Mouse (Mus musculus) NIH3T3 (cell line): ENCODE data around the gene Slc1a5.

ENCODE experiments used
- DNase-seq: peaks from one replicate; pipeline ENCODE4 v3.0.0-alpha.2; 2012; ENCODE audit warnings: low read depth

Slc1a5 gene

DNA sequence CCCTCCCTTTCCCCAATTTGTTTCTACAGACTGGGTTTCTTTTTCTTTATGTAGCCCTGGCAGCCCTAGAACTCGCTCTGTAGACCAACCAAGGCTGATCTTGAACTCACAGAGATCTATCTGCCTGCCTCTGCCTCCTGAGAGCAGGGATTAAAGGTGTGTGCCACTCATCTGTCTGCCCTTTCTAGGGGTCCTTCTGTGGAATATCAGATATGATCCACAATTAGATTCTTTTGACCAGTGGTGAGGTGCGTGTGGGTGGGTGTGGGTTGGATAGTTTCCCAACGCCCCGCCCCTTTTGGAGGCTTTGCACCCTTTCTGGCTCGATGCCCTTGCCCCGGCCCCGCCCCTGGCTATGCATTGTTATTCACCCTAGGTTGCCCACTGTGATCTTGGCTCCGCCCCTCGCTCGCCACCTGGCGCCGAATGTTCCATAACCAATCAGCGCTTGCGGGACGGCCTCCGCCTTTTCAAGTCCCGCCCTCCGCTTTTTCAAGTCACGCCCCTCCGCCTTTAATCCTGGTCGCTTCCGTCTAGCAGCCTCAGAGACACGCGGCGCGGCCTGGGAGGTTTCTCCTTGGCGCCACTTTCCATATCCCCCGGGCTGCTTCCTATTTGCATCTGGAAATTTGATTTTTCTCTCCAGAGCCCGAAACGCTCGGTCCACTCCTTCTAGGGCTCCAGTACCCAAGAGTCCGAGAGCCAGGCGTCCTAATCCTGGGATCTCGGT, at the start of gene Slc1a5:
Slc1a5 (plus strand) TSS at position 516 of the 730 bp plus-strand sequence.
- DNase-seq = peak; percentile 98

DNA sequence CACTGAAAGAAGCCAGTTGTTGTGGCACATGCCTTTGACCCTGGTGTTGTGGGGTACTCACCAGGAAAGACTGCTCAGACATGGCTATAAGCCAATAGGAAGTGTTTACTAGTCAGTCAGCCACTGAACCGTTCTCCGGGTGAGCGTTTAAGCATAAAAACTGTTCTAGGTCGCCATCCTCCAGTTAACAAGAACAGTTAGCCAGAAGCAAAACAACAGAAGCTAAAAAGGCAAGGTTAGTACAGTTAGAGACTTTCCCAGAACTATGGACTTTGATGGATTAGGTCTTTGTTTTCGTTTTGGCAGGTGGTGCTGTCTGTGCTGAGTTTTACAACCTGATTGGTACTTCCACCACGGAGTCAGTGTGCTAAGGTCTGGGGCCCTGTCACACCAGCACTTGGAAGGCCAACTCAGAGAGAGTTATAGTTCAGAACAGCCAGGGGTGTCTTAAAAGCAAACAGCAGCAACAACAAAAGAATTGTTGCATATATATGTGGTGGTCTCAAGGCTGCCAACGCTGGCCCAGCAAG, 49.2 kb upstream of the Slc1a5 start:
- no peak for DNase-seq

GRCm38 (mm10) chr7:16737606-16738072, 43.5 kb upstream of the Slc1a5 start:
- peak; percentile 22 for DNase-seq

GRCm38 (mm10) chr7:16738073-16738696, 43.0 kb upstream of the Slc1a5 start, which contains the start of gene Ap2s1:
Gene Ap2s1 (plus strand): TSS chr7:16738410.
- DNase-seq = peak; percentile 99

DNA sequence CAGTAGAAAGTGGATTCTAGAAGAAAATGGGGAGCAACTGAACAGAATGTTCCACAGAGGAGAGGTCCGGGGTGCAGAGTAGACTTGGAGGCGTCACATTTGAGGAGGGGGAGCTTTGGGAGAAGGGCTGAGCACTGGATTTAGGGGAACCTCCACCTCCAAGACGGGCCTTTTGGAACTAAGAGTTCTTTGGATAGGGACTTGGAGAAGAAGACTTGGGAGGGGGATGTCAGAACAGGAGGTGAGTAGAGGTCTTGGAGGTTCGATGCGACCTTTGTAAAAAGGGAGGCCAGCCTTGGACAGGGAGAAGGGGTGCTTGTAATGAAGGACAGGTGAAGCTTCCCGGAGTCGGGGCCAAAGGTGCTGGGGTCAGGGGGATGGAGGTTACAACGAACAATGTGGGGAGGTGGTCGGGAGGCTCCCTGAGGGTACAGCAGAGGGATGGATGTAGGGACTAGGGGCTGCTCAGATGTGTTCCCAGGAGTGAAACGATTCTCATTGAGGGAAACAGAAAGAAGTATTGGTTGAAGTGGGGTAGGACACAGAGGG, 42.0 kb upstream of the Slc1a5 start:
- DNase-seq = no peak

DNA sequence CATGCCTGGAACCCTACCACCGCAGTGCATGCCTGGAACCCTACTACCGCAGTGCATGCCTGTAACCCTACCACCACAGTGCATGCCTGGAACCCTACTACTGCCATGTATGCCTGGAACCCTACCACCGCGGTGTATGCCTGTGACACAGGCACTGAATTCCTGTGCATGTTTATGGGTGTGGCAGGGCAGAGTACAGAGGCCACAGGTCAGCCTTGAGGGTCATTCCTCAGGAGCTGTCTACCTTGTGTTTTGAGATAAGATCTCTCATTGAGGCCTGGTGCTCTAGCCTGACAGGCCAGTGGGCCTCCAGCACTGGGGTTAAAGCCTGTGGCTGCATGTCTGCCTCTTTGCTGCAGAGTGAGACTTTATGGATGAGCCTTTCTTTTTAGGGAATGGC, 35.8 kb upstream of the Slc1a5 start:
- DNase-seq = no peak

- peak; percentile 92 for DNase-seq
Measured at GRCm38 (mm10) chr7:16746093-16746492, 35.0 kb upstream of the Slc1a5 start.

DNA sequence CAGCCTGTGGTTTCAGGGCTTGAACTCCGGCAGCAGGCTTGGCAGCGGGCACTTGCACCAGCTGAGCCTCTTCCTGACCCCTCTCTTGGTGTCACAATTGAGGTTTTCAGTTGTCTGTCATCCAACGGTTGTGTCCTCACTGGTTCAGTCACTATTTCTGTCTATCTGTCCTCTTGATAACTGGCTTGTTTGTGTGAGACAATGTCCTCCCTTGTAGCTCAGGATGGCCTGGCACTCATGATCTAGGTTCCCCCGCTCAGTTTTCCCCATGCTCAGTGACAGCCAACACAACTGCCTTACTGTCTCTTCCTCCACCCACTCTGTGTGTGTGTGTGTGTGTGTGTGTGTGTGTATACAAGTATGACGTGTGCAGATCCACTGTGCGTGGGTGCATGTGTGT, 33.5 kb upstream of the Slc1a5 start:
- no peak for DNase-seq

- no peak for DNase-seq
Measured at GRCm38 (mm10) chr7:16752016-16752415, 29.1 kb upstream of the Slc1a5 start.

DNA sequence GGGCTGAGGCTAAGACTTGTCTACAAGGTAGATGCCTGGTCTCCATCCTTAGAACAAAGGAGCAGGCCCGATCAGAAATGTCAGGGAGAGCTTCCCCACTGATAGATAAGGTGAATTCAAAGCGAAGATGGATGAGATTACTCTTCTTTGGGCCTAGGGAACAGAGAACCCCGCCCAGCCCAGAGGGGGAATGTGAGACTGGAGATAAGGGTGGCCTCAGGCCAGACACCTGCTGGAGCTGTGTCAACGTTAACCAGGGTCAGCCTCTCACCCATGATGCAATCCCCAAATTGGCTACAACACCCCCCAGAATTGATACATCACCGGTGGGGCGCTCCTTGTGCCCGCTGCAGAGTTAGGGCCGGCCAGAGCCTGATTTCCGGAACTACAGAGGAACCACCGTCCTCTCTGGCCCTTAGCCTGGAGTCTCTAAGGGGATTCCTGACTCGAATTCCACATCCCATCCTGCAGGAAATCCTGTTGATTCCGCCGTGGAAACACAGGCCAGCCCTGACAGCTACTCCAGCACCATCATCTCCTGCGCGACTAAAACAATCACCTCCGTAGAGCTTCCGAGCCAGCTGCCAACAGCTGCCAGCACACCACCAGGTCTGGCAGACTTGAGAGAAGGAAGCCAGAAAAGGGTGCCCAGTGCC, 25.6 kb upstream of the Slc1a5 start:
- DNase-seq = no peak

GRCm38 (mm10) chr7:16758872-16759574, 22.1 kb upstream of the Slc1a5 start:
- peak; percentile 50 for DNase-seq

GRCm38 (mm10) chr7:16760292-16760691, 20.8 kb upstream of the Slc1a5 start:
- DNase-seq = peak; percentile 61

DNA sequence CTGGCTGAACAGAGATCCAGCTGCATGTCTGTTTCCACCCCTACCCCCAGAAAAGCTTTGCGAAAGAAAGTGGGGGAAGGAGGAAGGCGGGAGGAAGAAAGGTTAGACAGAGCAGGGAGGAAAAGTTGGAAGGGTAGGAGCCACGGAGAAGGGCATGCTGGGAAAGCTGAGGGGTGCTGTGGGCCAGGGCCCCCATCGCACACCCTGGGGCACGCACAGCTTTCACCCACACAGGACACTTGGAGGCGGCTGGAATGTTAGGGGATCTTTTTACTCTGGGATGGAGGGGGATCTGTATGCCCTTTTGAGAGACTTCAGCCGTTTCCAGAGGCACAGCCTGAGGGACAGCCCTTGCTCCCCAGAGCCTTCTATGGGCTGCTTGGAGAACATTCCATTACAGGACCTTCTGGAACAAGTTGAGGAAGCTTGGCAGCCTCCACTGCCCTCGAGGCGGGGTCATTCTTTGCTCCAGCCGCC, 20.1 kb upstream of the Slc1a5 start:
- DNase-seq = peak; percentile 76

- DNase-seq = peak; percentile 30
Measured at GRCm38 (mm10) chr7:16761630-16762029, 19.5 kb upstream of the Slc1a5 start.

- peak; percentile 80 for DNase-seq
Measured at GRCm38 (mm10) chr7:16763463-16764218, 17.5 kb upstream of the Slc1a5 start.

DNA sequence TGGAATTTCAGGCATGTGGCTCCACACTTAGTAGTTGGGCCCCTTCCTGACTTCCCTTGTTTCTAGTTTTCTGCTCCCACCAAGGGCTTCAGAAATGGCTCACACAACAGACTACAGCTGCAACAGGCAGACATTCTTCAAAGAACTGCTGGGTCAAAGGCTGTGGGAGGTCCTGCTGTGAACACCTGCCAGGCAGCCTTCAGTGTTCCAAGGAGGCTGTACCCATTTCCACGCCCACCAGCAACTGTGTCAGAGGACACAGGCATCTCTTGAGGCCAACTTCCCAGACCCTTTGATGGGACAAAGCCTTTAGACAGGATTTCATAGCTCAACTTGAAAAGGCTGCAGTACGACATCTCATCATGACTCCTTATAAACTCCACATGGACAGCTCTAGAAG, 14.7 kb upstream of the Slc1a5 start:
- no peak for DNase-seq

GRCm38 (mm10) chr7:16775888-16776287, 5.3 kb upstream of the Slc1a5 start:
- no peak for DNase-seq

DNA sequence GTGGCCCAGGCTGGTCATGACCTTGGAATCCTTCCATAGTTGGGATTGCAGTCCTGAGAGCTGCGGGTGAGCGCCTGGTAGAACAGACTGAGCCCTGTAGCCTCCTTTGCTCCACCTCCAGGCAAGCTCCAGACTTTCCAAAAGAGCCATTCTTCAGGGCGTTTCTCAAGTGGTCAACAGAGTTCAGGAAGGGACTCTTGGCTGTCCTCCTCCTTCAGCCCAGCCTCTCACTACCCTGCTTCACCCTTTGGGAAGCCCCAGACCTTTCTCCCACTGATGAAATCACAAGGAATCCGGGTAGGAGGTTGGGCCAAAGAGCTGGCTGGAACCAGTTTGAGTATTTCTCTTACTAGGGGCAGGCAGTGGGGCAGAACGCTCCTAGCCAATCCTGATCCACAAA, 1.1 kb upstream of the Slc1a5 start:
- DNase-seq = peak; percentile 88

DNA sequence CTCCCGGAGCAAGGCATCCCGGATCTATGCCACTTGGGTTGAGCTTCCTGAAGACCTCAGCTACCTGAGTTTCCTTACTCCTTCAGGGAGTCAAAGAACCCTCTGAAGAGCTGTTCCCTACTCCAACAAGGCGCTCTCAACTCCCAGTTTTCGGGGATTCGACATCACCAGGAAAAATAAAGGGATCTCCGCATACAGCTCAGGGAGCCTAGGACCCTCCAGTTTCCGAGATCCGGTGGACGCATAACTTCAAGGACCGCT, 345 bp downstream of the Slc1a5 start:
- DNase-seq = no peak

GRCm38 (mm10) chr7:16781816-16782554, 845 bp downstream of the Slc1a5 start:
- peak; percentile 37 for DNase-seq
